Mouse (Mus musculus) heart, embryonic 13.5 days (tissue): ENCODE data around the gene Cebpz. TPM values are rescaled to one million over a fixed set of nuclear protein-coding genes. Genes with fewer than 3 reads are reported as not detected.

Experiments
- ATAC-seq: fragments of 200-750 bp; cut with Nextera tagmentation; 2 replicates; pipeline ENCODE4 v1.8.0; 2017; ENCODE audit warnings: moderate TSS enrichment; ENCODE audit not compliant: insufficient number of reproducible peaks, low FRiP score, low TSS enrichment; ENCODE audit errors: extremely low read depth
- H3K27ac ChIP-seq: fragments of 300-500 bp; sonication (generic); replicated peaks from 2 replicates; pipeline ENCODE4 v1.5.1; 2015; ENCODE audit warnings: moderate library complexity, mild to moderate bottlenecking, inconsistent platforms
- H3K27me3 ChIP-seq: fragments of 300-500 bp; sonication (generic); replicated peaks from 2 replicates; pipeline ENCODE4 v1.6.1; 2015; ENCODE audit warnings: mild to moderate bottlenecking, inconsistent platforms
- H3K36me3 ChIP-seq: fragments of 300-500 bp; sonication (generic); 2 replicates; pipeline ENCODE4 v1.6.1; 2015; ENCODE audit warnings: mild to moderate bottlenecking, inconsistent platforms
- H3K4me1 ChIP-seq: fragments of 300-500 bp; sonication (generic); 2 replicates; pipeline ENCODE4 v1.6.1; 2015; ENCODE audit warnings: inconsistent platforms
- H3K4me2 ChIP-seq: fragments of 300-500 bp; sonication (generic); 2 replicates; pipeline ENCODE4 v1.6.1; 2015; ENCODE audit warnings: inconsistent platforms, mild to moderate bottlenecking, moderate library complexity
- H3K4me3 ChIP-seq: fragments of 300-500 bp; sonication (generic); 2 replicates; pipeline ENCODE4 v1.5.1; 2015; ENCODE audit warnings: moderate library complexity, mild to moderate bottlenecking, inconsistent platforms
- H3K9ac ChIP-seq: fragments of 300-500 bp; sonication (generic); 2 replicates; pipeline ENCODE4 v1.6.1; 2015; ENCODE audit warnings: inconsistent platforms, mild to moderate bottlenecking, moderate library complexity
- H3K9me3 ChIP-seq: fragments of 300-500 bp; sonication (generic); 2 replicates; pipeline ENCODE4 v1.6.1; 2016; ENCODE audit warnings: inconsistent platforms
- WGBS: fragments of 180-500 bp; shearing (Covaris S2); methylation state at CpG from one replicate; pipeline ENCODE4 v1.1.7; 2015; ENCODE audit warnings: mixed read lengths; 5-methylcytosine and 5-hydroxymethylcytosine counted together
- polyA plus RNA-seq: library from polyadenylated mRNA; unstranded; fragments of >200 nt; fragmentation: Nextera tagmentation; extraction: Ambion mirVana; gene quantifications from 2 replicates; pipeline ENCODE4 v1.2.1, GENCODE M21; 2015

Gene Cebpz
- polyA plus RNA-seq, 1 experiment from 2014 or later = 28.4 TPM

GRCm38 (mm10) chr17:78895394-78895793 is 41.5 kb downstream of the Cebpz start:
- H3K4me3 ChIP-seq = peak overlapping the region; percentile 32
- H3K27me3 ChIP-seq = no peaks in the 10 kb centered on the region
- H3K4me2 ChIP-seq = peak overlapping the region; percentile 65
- H3K9me3 ChIP-seq = no peaks in the 10 kb centered on the region
- 24% methylated on average over 8 of the region's 8 CpGs for WGBS
- ATAC-seq = no peak
- no peak overlapping the region for H3K27ac ChIP-seq
- H3K36me3 ChIP-seq = no peaks in the 10 kb centered on the region
- peak overlapping the region; percentile 61; the same call in 1 of the 2 replicates for H3K9ac ChIP-seq
- H3K4me1 ChIP-seq = peaks cover 3% of the 10 kb centered on the region; the same call in 1 of the 2 replicates

GRCm38 (mm10) chr17:78894991-78895390 is 41.9 kb downstream of the Cebpz start:
- H3K27ac ChIP-seq = no peak overlapping the region
- WGBS = 69% methylated on average over 7 of the region's 7 CpGs
- H3K4me3 ChIP-seq = no peak overlapping the region
- H3K4me1 ChIP-seq = peaks cover 3% of the 10 kb centered on the region; the same call in 1 of the 2 replicates
- peak overlapping the region; percentile 65 for H3K4me2 ChIP-seq
- ATAC-seq = no peak
- H3K36me3 ChIP-seq = no peaks in the 10 kb centered on the region
- no peak overlapping the region for H3K9ac ChIP-seq
- H3K9me3 ChIP-seq = no peaks in the 10 kb centered on the region
- no peaks in the 10 kb centered on the region for H3K27me3 ChIP-seq

GRCm38 (mm10) chr17:78891020-78891419 is 45.8 kb downstream of the Cebpz start:
- Histone ChIP-seq H3K9ac (no peak overlapping the region), H3K4me3 (no peak overlapping the region), H3K4me2 (no peak overlapping the region), H3K36me3 (no peaks in the 10 kb centered on the region), H3K27ac (no peak overlapping the region), H3K27me3 (no peaks in the 10 kb centered on the region), H3K9me3 (no peaks in the 10 kb centered on the region), H3K4me1 (peaks cover 3% of the 10 kb centered on the region; the same call in 1 of the 2 replicates)
- 77% methylated on average over 9 of the region's 9 CpGs for WGBS
- no peak for ATAC-seq

GRCm38 (mm10) chr17:78889184-78889583 is 47.7 kb downstream of the Cebpz start:
- H3K4me2 ChIP-seq = no peak overlapping the region

GRCm38 (mm10) chr17:78888554-78888953 is 48.3 kb downstream of the Cebpz start:
- H3K4me3 ChIP-seq = no peak overlapping the region
- ATAC-seq = no peak
- H3K36me3 ChIP-seq = no peaks in the 10 kb centered on the region
- H3K4me2 ChIP-seq = no peak overlapping the region
- H3K4me1 ChIP-seq = no peaks in the 10 kb centered on the region
- no peaks in the 10 kb centered on the region for H3K27me3 ChIP-seq
- H3K27ac ChIP-seq = no peak overlapping the region
- whole genome bisulfite sequencing = 80% methylated on average over 4 of the region's 4 CpGs
- H3K9me3 ChIP-seq = 0 out of 2 replicates have a peak, but pooled peaks cover 6% of the 10 kb centered on the region
- no peak overlapping the region for H3K9ac ChIP-seq

More at GRCm38 (mm10) chr17:78889184-78889583, 47.7 kb downstream of the Cebpz start:
- ATAC-seq = no peak
- Histone ChIP-seq H3K36me3 (no peaks in the 10 kb centered on the region), H3K9me3 (0 out of 2 replicates have a peak, but pooled peaks cover 6% of the 10 kb centered on the region), H3K9ac (no peak overlapping the region), H3K4me1 (no peaks in the 10 kb centered on the region), H3K4me3 (no peak overlapping the region), H3K27ac (no peak overlapping the region), H3K27me3 (no peaks in the 10 kb centered on the region)
- WGBS = 57% methylated on average over 3 of the region's 3 CpGs

GRCm38 (mm10) chr17:78885286-78886065 is 51.4 kb downstream of the Cebpz start:
- Histone ChIP-seq H3K27me3 (no peaks in the 10 kb centered on the region), H3K9ac (no peak overlapping the region), H3K27ac (no peak overlapping the region), H3K4me1 (peaks cover 13% of the 10 kb centered on the region), H3K9me3 (0 out of 2 replicates have a peak, but pooled peaks cover 6% of the 10 kb centered on the region), H3K4me2 (no peak overlapping the region), H3K36me3 (0 out of 2 replicates have a peak, but pooled peaks cover 1% of the 10 kb centered on the region), H3K4me3 (no peak overlapping the region)
- no peak for ATAC-seq
- 75% methylated on average over 5 of the region's 5 CpGs for WGBS

- Histone ChIP-seq H3K4me3 (no peak overlapping the region), H3K36me3 (peaks cover 10% of the 10 kb centered on the region), H3K27ac (no peak overlapping the region), H3K9ac (no peak overlapping the region), H3K4me2 (peak overlapping the region; percentile 77; the same call in 1 of the 2 replicates), H3K4me1 (peaks cover 13% of the 10 kb centered on the region), H3K27me3 (no peaks in the 10 kb centered on the region), H3K9me3 (0 out of 2 replicates have a peak, but pooled peaks cover 6% of the 10 kb centered on the region)
- ATAC-seq = no peak
- 86% methylated on average over 4 of the region's 4 CpGs for whole genome bisulfite sequencing
Observed at GRCm38 (mm10) chr17:78883291-78883690, 53.6 kb downstream of the Cebpz start.

- Histone ChIP-seq H3K27ac (peak within 1 kb of the TSS; percentile 88), H3K36me3 (peaks cover 18% of the 10 kb centered on the region), H3K27me3 (no peaks in the 10 kb centered on the region), H3K4me2 (peak within 1 kb of the TSS; percentile 77), H3K4me1 (peaks cover 13% of the 10 kb centered on the region), H3K9me3 (0 out of 2 replicates have a peak, but pooled peaks cover 6% of the 10 kb centered on the region), H3K4me3 (peak within 1 kb of the TSS; percentile 78), H3K9ac (peak within 1 kb of the TSS; percentile 89)
- WGBS = under 1% methylated on average over 28 of the region's 28 CpGs
- ATAC-seq = peak; percentile 90
Observed at GRCm38 (mm10) chr17:78882401-78883112, 54.3 kb downstream of the Cebpz start, which contains the start of gene Eif2ak2. Gene Eif2ak2, minus strand, starts transcription at chr17:78882573.

- peaks cover 24% of the 10 kb centered on the region for H3K36me3 ChIP-seq
- peak overlapping the region; percentile 88 for H3K27ac ChIP-seq
- H3K4me1 ChIP-seq = peaks cover 13% of the 10 kb centered on the region
- H3K27me3 ChIP-seq = no peaks in the 10 kb centered on the region
- H3K9ac ChIP-seq = peak overlapping the region; percentile 89
- H3K9me3 ChIP-seq = 0 out of 2 replicates have a peak, but pooled peaks cover 6% of the 10 kb centered on the region
- H3K4me3 ChIP-seq = peak overlapping the region; percentile 78
- H3K4me2 ChIP-seq = peak overlapping the region; percentile 77
- peak; percentile 34 for ATAC-seq
- 10% methylated on average over 4 of the region's 7 CpGs for WGBS
Observed at GRCm38 (mm10) chr17:78881878-78882304, 55.0 kb downstream of the Cebpz start.

GRCm38 (mm10) chr17:78873886-78874285 is 63.0 kb downstream of the Cebpz start:
- Histone ChIP-seq H3K27ac (no peak overlapping the region), H3K36me3 (peaks cover 84% of the 10 kb centered on the region), H3K4me2 (no peak overlapping the region), H3K9ac (no peak overlapping the region), H3K9me3 (no peaks in the 10 kb centered on the region), H3K4me3 (no peak overlapping the region), H3K27me3 (no peaks in the 10 kb centered on the region), H3K4me1 (no peaks in the 10 kb centered on the region)
- no peak for ATAC-seq
- 90% methylated on average over 6 of the region's 6 CpGs for WGBS
